14 mouse cellular contexts compared by ENCODE assay signal in the genomic region with DNA sequence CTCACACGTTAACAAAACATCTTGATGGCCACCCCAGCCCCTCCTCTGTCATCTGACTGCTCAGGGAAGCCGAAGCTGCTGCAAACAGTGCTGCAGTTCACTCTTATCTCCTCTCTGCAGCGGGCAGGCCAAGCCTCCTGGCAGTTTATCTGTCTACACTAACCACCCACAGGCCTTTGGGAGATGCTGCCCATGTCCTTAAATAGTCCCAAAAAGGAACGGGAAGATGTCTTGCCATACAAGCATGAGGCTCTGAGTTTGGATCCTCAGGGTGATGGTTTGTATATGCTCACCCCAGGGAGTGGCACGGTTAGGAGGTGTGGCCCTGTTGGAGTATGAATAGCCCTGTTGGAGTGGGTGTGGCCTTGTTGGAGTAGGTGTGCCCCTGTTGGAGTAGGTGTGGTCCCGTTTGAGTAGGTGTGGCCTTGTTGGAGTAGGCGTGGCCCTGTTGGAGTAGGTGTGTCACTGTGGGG. TPM values are rescaled to one million over a fixed set of nuclear protein-coding genes. Genes with fewer than 3 reads are reported as not detected.
A peak's percentile ranks its signal among the peaks of the same experiment; 100 is the strongest.
DNase-seq lines count a peak whose midpoint lies in the region; ATAC-seq lines count a peak whose summit lies in the region.
"Had no signal": no experiment of that assay in that cellular context is flagged by ENCODE, and none has a peak within 500 bp of the region (broad histone marks: within the 10 kb centered on the region; RNA-seq: fewer than 3 reads in every experiment).

No protein-coding gene starts in this region.

- H3K36me3 ChIP-seq in heart, embryonic 15.5 days, result no peaks in the 10 kb centered on the region
- no peaks in the 10 kb centered on the region for H3K36me3 ChIP-seq in limb, embryonic 13.5 days

- no peak for DNase-seq in heart, adult 9 months (ENCODE audit: low spot score in 2 of 2)
- peak; percentile 40 for DNase-seq in WW6 (ENCODE audit: low read depth, low spot score)
- peak; percentile 53 to 60 for DNase-seq in spleen, postnatal 14 days (ENCODE audit: low spot score in 2 of 2)
- DNase-seq in cerebellum, adult 11-12 months, result no peak
- DNase-seq: adrenal gland, adult 2 months; cerebellum, postnatal 25 days; kidney, postnatal 25 days; retina, postnatal 1 day; thymus, postnatal 25 days had no signal

- no peaks in the 10 kb centered on the region; the same call in 1 of the 2 replicates for H3K9me3 ChIP-seq in heart, embryonic 15.5 days (replicated peaks)
- H3K9me3 ChIP-seq in limb, embryonic 13.5 days, result no peaks in the 10 kb centered on the region
- H3K9me3 ChIP-seq: forebrain, embryonic 13.5 days had no signal

- no peaks in the 10 kb centered on the region; the same call in 1 of the 2 replicates for H3K27me3 ChIP-seq in heart, embryonic 15.5 days
- no peaks in the 10 kb centered on the region for H3K27me3 ChIP-seq in limb, embryonic 13.5 days
- H3K27me3 ChIP-seq: forebrain, embryonic 13.5 days had no signal

- ATAC-seq in heart, embryonic 15.5 days (replicated peaks; ENCODE audit: insufficient number of reproducible peaks, insufficient read depth, low FRiP score, low read depth), result peak; percentile 53; the same call in 1 of the 2 replicates
- ATAC-seq in limb, embryonic 13.5 days (ENCODE audit: low FRiP score, low read depth), result peak; percentile 45; the same call in 1 of the 2 replicates
- no peak for ATAC-seq in frontal cortex, adult (ENCODE audit: low TSS enrichment)
- ATAC-seq in monocyte, adult 5-6 weeks (replicated peaks; ENCODE audit: insufficient number of reproducible peaks, low FRiP score, low TSS enrichment, poor library complexity, severe bottlenecking), result no peak
- ATAC-seq: forebrain, embryonic 13.5 days had no signal

- H3K4me2 ChIP-seq in heart, embryonic 15.5 days, result no peak overlapping the region
- no peak overlapping the region for H3K4me2 ChIP-seq in limb, embryonic 13.5 days (replicated peaks)
- H3K4me2 ChIP-seq: forebrain, embryonic 13.5 days had no signal

- H3K27ac ChIP-seq in heart, embryonic 15.5 days, result no peak overlapping the region
- no peak overlapping the region for H3K27ac ChIP-seq in limb, embryonic 13.5 days
- H3K27ac ChIP-seq: forebrain, embryonic 13.5 days had no signal

- H3K4me3 ChIP-seq in heart, embryonic 15.5 days, result no peak overlapping the region
- H3K4me3 ChIP-seq in limb, embryonic 13.5 days, result no peak overlapping the region
- H3K4me3 ChIP-seq: forebrain, embryonic 13.5 days had no signal

- H3K4me1 ChIP-seq in heart, embryonic 15.5 days (replicated peaks), result peaks cover 6% of the 10 kb centered on the region; the same call in 1 of the 2 replicates
- peaks cover 45% of the 10 kb centered on the region for H3K4me1 ChIP-seq in limb, embryonic 13.5 days

- H3K9ac ChIP-seq in heart, embryonic 15.5 days, result no peak overlapping the region
- no peak overlapping the region for H3K9ac ChIP-seq in limb, embryonic 13.5 days
- H3K9ac ChIP-seq: forebrain, embryonic 13.5 days had no signal

- WGBS in heart, embryonic 15.5 days, result 29% methylated on average over 7 of the region's 7 CpGs
- 56% methylated on average over 7 of the region's 7 CpGs for WGBS in limb, embryonic 13.5 days

RNA-seq across cellular contexts. Expression of a gene that starts 51.3 kb away (rescaled TPM):
- polyA plus RNA-seq in heart, embryonic 15.5 days (2015; fragmentation: Nextera tagmentation; extraction: Ambion mirVana), result 52.6 and 57.6 TPM in 2 replicates
- 73.4 and 75.5 TPM in 2 replicates for polyA plus RNA-seq in limb, embryonic 13.5 days (2015; fragmentation: Nextera tagmentation; extraction: Ambion mirVana)
- total RNA-seq in monocyte, adult 5-6 weeks (2017), result 551 to 822 TPM (median 699 TPM) in 3 replicates

RNA-seq across cellular contexts. Expression of a gene that starts 58.6 kb away (rescaled TPM):
- polyA plus RNA-seq in heart, embryonic 15.5 days (2015; fragmentation: Nextera tagmentation; extraction: Ambion mirVana), result 366 and 379 TPM in 2 replicates
- polyA plus RNA-seq in limb, embryonic 13.5 days (2015; fragmentation: Nextera tagmentation; extraction: Ambion mirVana), result 523 and 552 TPM in 2 replicates
- total RNA-seq in monocyte, adult 5-6 weeks (2017), result 359 to 640 TPM (median 511 TPM) in 3 replicates

Comparison
In these comparisons a context has a peak if more than half of its experiments do, and no peak if none do; other contexts are left out.
1. ATAC-seq: peak in heart, embryonic 15.5 days (single experiment) and limb, embryonic 13.5 days (single experiment); none in frontal cortex, adult (single experiment) and monocyte, adult 5-6 weeks (single experiment).
2. DNase-seq: peak in WW6 (single experiment) and spleen, postnatal 14 days (2 of 2); none in heart, adult 9 months (0 of 2) and cerebellum, adult 11-12 months (single experiment).